26 mouse cellular contexts compared by ENCODE assay signal in the genomic region with DNA sequence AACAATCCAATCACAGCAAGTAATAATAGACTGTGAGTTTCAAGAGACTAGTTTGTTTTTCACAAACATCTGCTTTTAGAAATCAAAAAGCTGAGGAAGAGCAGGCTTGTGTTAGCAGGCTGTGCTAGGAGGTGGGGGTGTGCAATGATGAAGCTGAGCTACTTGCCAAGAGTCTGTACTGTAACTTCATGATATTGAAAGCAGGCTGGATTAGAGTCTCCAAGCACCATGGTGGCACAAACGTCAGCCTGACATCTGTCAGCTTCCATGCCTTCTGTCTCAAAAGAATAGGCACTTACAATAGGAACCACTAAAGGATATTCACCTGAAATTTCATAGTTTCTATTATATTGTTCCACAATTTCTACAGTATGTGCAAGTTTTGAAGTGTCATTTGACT.
A peak's percentile ranks its signal among the peaks of the same experiment; 100 is the strongest.
DNase-seq lines count a peak whose midpoint lies in the region; ATAC-seq lines count a peak whose summit lies in the region.
"Had no signal": no experiment of that assay in that cellular context is flagged by ENCODE, and none has a peak within 500 bp of the region (broad histone marks: within the 10 kb centered on the region; RNA-seq: fewer than 3 reads in every experiment).

No protein-coding gene starts in this region.

- H3K4me2 ChIP-seq in forebrain, embryonic 15.5 days (replicated peaks) = no peak overlapping the region
- no peak overlapping the region for H3K4me2 ChIP-seq in forebrain, embryonic 11.5 days (ENCODE audit: low read depth, low read length, severe bottlenecking)
- no peak overlapping the region for H3K4me2 ChIP-seq in hindbrain, embryonic 12.5 days (replicated peaks)
- H3K4me2 ChIP-seq: heart, embryonic 13.5 days; limb, embryonic 13.5 days; liver, embryonic 11.5 days; lung, embryonic 15.5 days had no signal

- no peak overlapping the region for H3K4me3 ChIP-seq in forebrain, embryonic 15.5 days
- H3K4me3 ChIP-seq in forebrain, embryonic 11.5 days (ENCODE audit: low read depth, low read length) = no peak overlapping the region
- H3K4me3 ChIP-seq in hindbrain, embryonic 12.5 days = no peak overlapping the region
- H3K4me3 ChIP-seq: heart, embryonic 13.5 days; hindbrain, embryonic 10.5 days; limb, embryonic 13.5 days; lung, embryonic 15.5 days had no signal

- no peaks in the 10 kb centered on the region for H3K27me3 ChIP-seq in forebrain, embryonic 15.5 days
- H3K27me3 ChIP-seq in forebrain, embryonic 11.5 days (ENCODE audit: control insufficient read depth, insufficient read depth, low read length) = no peaks in the 10 kb centered on the region
- no peaks in the 10 kb centered on the region for H3K27me3 ChIP-seq in hindbrain, embryonic 12.5 days
- H3K27me3 ChIP-seq: heart, embryonic 13.5 days; limb, embryonic 13.5 days; lung, embryonic 15.5 days; Patski had no signal

- H3K4me1 ChIP-seq in forebrain, embryonic 15.5 days = peaks cover 5% of the 10 kb centered on the region; the same call in 1 of the 2 replicates
- no peaks in the 10 kb centered on the region for H3K4me1 ChIP-seq in forebrain, embryonic 11.5 days (replicated peaks; ENCODE audit: control insufficient read depth, insufficient read depth, low read length)
- H3K4me1 ChIP-seq in hindbrain, embryonic 12.5 days = no peaks in the 10 kb centered on the region
- H3K4me1 ChIP-seq: heart, embryonic 13.5 days; hindbrain, embryonic 10.5 days; limb, embryonic 13.5 days; lung, embryonic 15.5 days had no signal

- DNase-seq in forebrain, embryonic 11.5 days (ENCODE audit: low spot score) = no peak
- peak; percentile 28 to 79 for DNase-seq in layer of hippocampus, adult 18-20 months (ENCODE audit: low spot score in 2 of 2)
- no peak for DNase-seq in layer of hippocampus, postnatal 25 days (ENCODE audit: extremely low spot score in 1 of 2, low spot score in 1 of 2)
- peak; percentile 41 for DNase-seq in right cerebral cortex, adult 18-20 months
- DNase-seq in right cerebral cortex, postnatal 25 days = no peak
- DNase-seq in layer of hippocampus, postnatal 36 days = peak; percentile 31 to 35
- DNase-seq: adrenal gland, postnatal 14 days; cerebellum, adult 18-20 months; cerebellum, postnatal 14 days; gastrocnemius, postnatal 10 days; heart, postnatal 10 days; kidney, adult 18-20 months; kidney, postnatal 36 days; midbrain, embryonic 14.5 days; right cerebral cortex, postnatal 4 days; thymus, postnatal 4 days had no signal

- no peak overlapping the region for H3K9ac ChIP-seq in forebrain, embryonic 15.5 days (replicated peaks)
- H3K9ac ChIP-seq in forebrain, embryonic 11.5 days (ENCODE audit: low read length) = no peak overlapping the region
- H3K9ac ChIP-seq in hindbrain, embryonic 12.5 days = no peak overlapping the region
- H3K9ac ChIP-seq: heart, embryonic 13.5 days; limb, embryonic 13.5 days; lung, embryonic 15.5 days had no signal

- no peak overlapping the region for H3K27ac ChIP-seq in forebrain, embryonic 15.5 days (replicated peaks)
- no peak overlapping the region for H3K27ac ChIP-seq in forebrain, embryonic 11.5 days (ENCODE audit: low read depth, low read length)
- H3K27ac ChIP-seq in hindbrain, embryonic 12.5 days = no peak overlapping the region
- H3K27ac ChIP-seq: heart, embryonic 13.5 days; hindbrain, embryonic 10.5 days; limb, embryonic 13.5 days; lung, embryonic 15.5 days; stomach, postnatal 0 days had no signal

- H3K36me3 ChIP-seq in forebrain, embryonic 15.5 days = no peaks in the 10 kb centered on the region
- no peaks in the 10 kb centered on the region for H3K36me3 ChIP-seq in forebrain, embryonic 11.5 days (ENCODE audit: control insufficient read depth, insufficient read depth, low read length)
- H3K36me3 ChIP-seq in hindbrain, embryonic 12.5 days = no peaks in the 10 kb centered on the region
- H3K36me3 ChIP-seq: heart, embryonic 13.5 days; hindbrain, embryonic 10.5 days; limb, embryonic 13.5 days; lung, embryonic 15.5 days had no signal

- ATAC-seq in forebrain, embryonic 15.5 days (replicated peaks) = 0 out of 2 replicates have a peak, but pooled peaks have one; percentile 26
- no peak for ATAC-seq in forebrain, embryonic 11.5 days (replicated peaks; ENCODE audit: low FRiP score)
- ATAC-seq in hindbrain, embryonic 12.5 days (ENCODE audit: low FRiP score) = no peak
- ATAC-seq: hindbrain, embryonic 16.5 days; Patski had no signal

- 46% methylated on average over 1 of the region's 1 CpGs for WGBS in forebrain, embryonic 15.5 days
- 71% methylated on average over 1 of the region's 1 CpGs for WGBS in forebrain, embryonic 11.5 days
- 68% methylated on average over 1 of the region's 1 CpGs for WGBS in hindbrain, embryonic 12.5 days

- H3K9me3 ChIP-seq in forebrain, embryonic 15.5 days = no peaks in the 10 kb centered on the region
- H3K9me3 ChIP-seq in forebrain, embryonic 11.5 days (ENCODE audit: control insufficient read depth, low read length) = no peaks in the 10 kb centered on the region
- no peaks in the 10 kb centered on the region for H3K9me3 ChIP-seq in hindbrain, embryonic 12.5 days (replicated peaks)
- H3K9me3 ChIP-seq: heart, embryonic 13.5 days; hindbrain, embryonic 10.5 days; limb, embryonic 13.5 days; lung, embryonic 15.5 days had no signal

Comparison
In these comparisons a context has a peak if more than half of its experiments do, and no peak if none do; other contexts are left out.
1. DNase-seq: peak in layer of hippocampus, adult 18-20 months (2 of 2), right cerebral cortex, adult 18-20 months (single experiment) and layer of hippocampus, postnatal 36 days (2 of 2); none in forebrain, embryonic 11.5 days (single experiment), layer of hippocampus, postnatal 25 days (0 of 2) and right cerebral cortex, postnatal 25 days (single experiment).